Mouse (Mus musculus): ENCODE measurements around the gene Rasa4.
"Not testable (repeated sequence)": the region's sequence is repeated elsewhere in the genome, so short reads cannot be mapped to it uniquely, and the experiment has no call there.

The Rasa4 gene

GRCm38 (mm10) chr5:136109042-136109441 lies 25.3 kb downstream of the Rasa4 start:
- in situ Hi-C loops (cut with MboI, MseI): no loop called here

- in situ Hi-C loops (cut with MboI, MseI): not testable (repeated sequence)
These were observed 29.8 kb downstream of the Rasa4 start for GRCm38 (mm10) chr5:136113546-136113945.

GRCm38 (mm10) chr5:136115891-136116783 lies 32.4 kb downstream of the Rasa4 start, which contains the start of gene Polr2j:
TSS of gene Polr2j (plus strand) at chr5:136116631.
- in situ Hi-C loops (cut with MboI, MseI): no loop called here

DNA sequence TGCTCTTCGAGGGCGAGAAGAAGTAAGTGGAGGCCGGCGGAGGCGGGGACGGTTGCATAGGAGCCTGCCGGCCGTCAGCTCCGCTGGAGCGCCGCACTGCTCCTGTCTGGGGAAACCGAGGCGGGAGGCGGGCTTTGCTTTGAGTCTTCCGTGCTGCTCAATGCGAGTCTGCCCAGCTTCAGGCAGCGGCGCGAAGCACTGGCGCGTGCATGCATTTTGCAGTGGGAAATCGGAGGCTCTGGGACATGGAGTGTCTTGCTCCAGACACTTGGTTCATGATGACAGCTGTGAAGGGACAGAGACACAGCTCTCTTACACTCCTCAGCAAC lies 33.0 kb downstream of the Rasa4 start:
- in situ Hi-C loops (cut with MboI, MseI): no loop called here

GRCm38 (mm10) chr5:136122165-136122564 lies 38.4 kb downstream of the Rasa4 start:
- in situ Hi-C loops (cut with MboI, MseI): no loop called here

- in situ Hi-C loops (cut with MboI, MseI): loop anchor here (10.0 kb wide), 1 partner anchor 909 kb away; the partner anchor contains the start of gene Ap1s1
These were observed 52.0 kb downstream of the Rasa4 start, which contains the start of the genes Lrwd1 and Alkbh4 for GRCm38 (mm10) chr5:136135571-136136291. TSS of gene Lrwd1 (minus strand) at chr5:136136074. TSS of gene Alkbh4 (plus strand) at chr5:136136146.

GRCm38 (mm10) chr5:136136292-136136990 lies 52.7 kb downstream of the Rasa4 start:
- in situ Hi-C loops (cut with MboI, MseI): loop anchor here (10.0 kb wide), 1 partner anchor 908 kb away; the partner anchor contains the start of gene Ap1s1

DNA sequence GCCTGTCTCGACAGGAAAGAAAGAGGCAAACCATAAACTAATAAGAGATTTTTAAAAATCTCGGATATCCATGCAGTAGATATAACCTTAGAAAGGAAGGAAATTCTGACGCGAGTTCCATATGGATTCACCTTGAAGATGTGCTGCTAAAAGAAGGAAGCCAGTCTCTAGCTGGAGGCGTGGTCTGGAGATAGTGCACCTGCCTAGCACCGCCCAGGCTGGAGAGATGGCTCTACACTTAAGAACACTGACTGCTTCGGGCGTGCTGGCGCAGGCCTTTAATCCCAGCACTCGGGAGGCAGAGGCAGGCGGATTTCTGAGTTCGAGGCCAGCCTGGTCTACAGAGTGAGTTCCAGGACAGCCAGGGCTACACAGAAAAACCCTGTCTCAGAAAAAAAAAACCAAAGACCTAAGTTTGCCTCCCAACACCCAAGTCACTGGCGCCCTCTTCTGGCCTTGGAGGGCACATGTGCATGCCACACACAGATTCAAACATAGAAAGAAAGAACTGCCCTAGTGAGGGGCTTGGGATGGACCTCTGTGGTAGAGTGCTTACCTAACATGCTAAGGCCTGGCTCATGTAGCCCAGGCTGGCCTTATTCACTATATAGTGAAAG lies 54.0 kb downstream of the Rasa4 start:
- in situ Hi-C loops (cut with MboI, MseI): loop anchor here (10.0 kb wide), 1 partner anchor 907 kb away; the partner anchor contains the start of gene Ap1s1

- in situ Hi-C loops (cut with MboI, MseI): loop anchor here (10.0 kb wide), 1 partner anchor 905 kb away; the partner anchor contains the start of gene Ap1s1
These were observed 55.7 kb downstream of the Rasa4 start for GRCm38 (mm10) chr5:136139393-136139792.

GRCm38 (mm10) chr5:136140057-136140482 lies 56.4 kb downstream of the Rasa4 start:
- in situ Hi-C loops (cut with MboI, MseI): no loop called here

GRCm38 (mm10) chr5:136142746-136143145 lies 59.0 kb downstream of the Rasa4 start:
- in situ Hi-C loops (cut with MboI, MseI): no loop called here

- in situ Hi-C loops (cut with MboI, MseI): no loop called here
These were observed 59.5 kb downstream of the Rasa4 start for GRCm38 (mm10) chr5:136143161-136143755.

GRCm38 (mm10) chr5:136144606-136145430 lies 61.1 kb downstream of the Rasa4 start:
- in situ Hi-C loops (cut with MboI, MseI): no loop called here

DNA sequence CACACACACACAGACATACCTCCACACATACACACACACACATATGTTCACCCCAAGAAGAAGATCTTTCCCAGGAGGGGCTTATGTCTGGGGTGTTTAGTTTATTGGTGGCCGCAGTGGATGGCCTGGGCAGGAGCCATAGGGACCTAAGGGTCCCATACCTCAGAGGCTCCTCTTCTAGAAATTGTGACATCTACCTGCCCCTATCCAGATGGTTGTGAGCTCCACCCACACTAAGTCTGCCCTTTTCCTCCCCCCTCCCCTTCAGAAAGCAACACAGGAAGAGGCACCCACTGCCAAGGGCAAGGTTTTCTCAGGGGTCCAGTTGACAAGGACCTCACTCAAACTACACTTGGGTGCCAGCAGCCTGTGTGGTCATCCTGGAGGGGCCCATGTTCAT lies 63.2 kb downstream of the Rasa4 start:
- in situ Hi-C loops (cut with MboI, MseI): no loop called here

GRCm38 (mm10) chr5:136147704-136148103 lies 64.0 kb downstream of the Rasa4 start:
- in situ Hi-C loops (cut with MboI, MseI): no loop called here

- in situ Hi-C loops (cut with MboI, MseI): not testable (repeated sequence)
These were observed 65.4 kb downstream of the Rasa4 start for GRCm38 (mm10) chr5:136149134-136149576.

DNA sequence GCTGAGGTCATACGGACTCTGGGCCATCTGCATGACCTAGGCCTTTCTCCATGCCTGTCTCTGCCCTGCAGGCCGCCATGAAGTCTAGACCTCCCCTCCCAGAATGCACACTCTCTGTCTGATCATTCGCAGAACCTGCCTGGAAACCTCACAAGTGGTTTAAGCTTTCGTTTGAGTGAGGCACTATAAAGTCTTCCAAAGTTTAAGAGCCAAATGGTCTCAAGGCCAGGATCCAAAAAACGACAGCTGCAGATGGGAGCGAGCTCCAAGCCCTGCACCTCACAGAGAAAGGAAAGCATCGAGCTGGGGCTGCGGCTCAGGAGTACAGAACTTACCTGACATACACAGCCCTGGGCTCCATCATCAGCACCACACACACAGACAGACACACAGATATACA lies 68.6 kb downstream of the Rasa4 start:
- in situ Hi-C loops (cut with MboI, MseI): no loop called here

GRCm38 (mm10) chr5:136155399-136155798 lies 71.7 kb downstream of the Rasa4 start:
- in situ Hi-C loops (cut with MboI, MseI): no loop called here

GRCm38 (mm10) chr5:136160084-136160483 lies 76.4 kb downstream of the Rasa4 start:
- in situ Hi-C loops (cut with MboI, MseI): loop anchor here (10.0 kb wide), 1 partner anchor 1045 kb away; no protein-coding TSS in a partner anchor

All from T-helper 2 cell (primary cell).